Mouse (Mus musculus) left cerebral cortex, postnatal 10 days (tissue): ENCODE results near the gene Foxp2. TPM values are rescaled to one million over a fixed set of nuclear protein-coding genes. Genes with fewer than 3 reads are reported as not detected.

ENCODE experiments used
- microRNA-seq: library from miRNA; unstranded; fragments of <30 nt; microRNA quantifications from one replicate; pipeline ENCODE4 v1.2.0, GENCODE M21; 2022
- total RNA-seq, 2 experiments: library from RNA; stranded (reverse); gene quantifications; 2 replicates each; pipeline ENCODE4 v1.2.3; 2021

The Foxp2 gene
- total RNA-seq, 2 experiments from 2014 or later: 12.3 to 18.6 TPM

Small RNA genes lying within 50 kb of the gene (microRNA-seq; reads per million reads assigned to microRNA genes)
- gene Gm25470: not detected

Other genes with a start within 250 kb of the Foxp2 start
- not detected for gene Ppp1r3a, start 146.1 kb upstream of the Foxp2 start, total RNA-seq